Mouse (Mus musculus) forebrain, embryonic 11.5 days (tissue): ENCODE measurements around the gene Cd96. TPM values are rescaled to one million over a fixed set of nuclear protein-coding genes. Genes with fewer than 3 reads are reported as not detected.

Experiments used
- ATAC-seq: fragments of 200-750 bp; cut with Nextera tagmentation; replicated peaks from 2 replicates; pipeline ENCODE4 v1.8.0; 2017; ENCODE audit warnings: moderate TSS enrichment; ENCODE audit not compliant: low FRiP score
- DNase-seq: peaks from one replicate; pipeline ENCODE4 v3.0.0-alpha.2; 2017; ENCODE audit warnings: low spot score
- H3K27ac ChIP-seq: fragments of 300-500 bp; sonication (generic); 2 replicates; pipeline ENCODE4 v1.5.1; 2014; ENCODE audit warnings: low read depth, low read length
- H3K27me3 ChIP-seq: fragments of 300-500 bp; sonication (generic); 2 replicates; pipeline ENCODE4 v1.6.1; 2014; ENCODE audit warnings: mild to moderate bottlenecking, low read length, mixed read lengths; ENCODE audit not compliant: control insufficient read depth, insufficient read depth
- H3K36me3 ChIP-seq: fragments of 300-500 bp; sonication (generic); 2 replicates; pipeline ENCODE4 v1.6.1; 2014; ENCODE audit warnings: mild to moderate bottlenecking, low read length, moderate library complexity, mixed read lengths; ENCODE audit not compliant: control insufficient read depth, insufficient read depth
- H3K4me1 ChIP-seq: fragments of 300-500 bp; sonication (generic); replicated peaks from 2 replicates; pipeline ENCODE4 v1.6.1; 2014; ENCODE audit warnings: low read length, mixed read lengths; ENCODE audit not compliant: control insufficient read depth, insufficient read depth
- H3K4me2 ChIP-seq: fragments of 300-500 bp; sonication (generic); 2 replicates; pipeline ENCODE4 v1.6.1; 2014; ENCODE audit warnings: low read depth, mild to moderate bottlenecking, low read length, moderate library complexity, mixed read lengths; ENCODE audit not compliant: severe bottlenecking
- H3K4me3 ChIP-seq: fragments of 300-500 bp; sonication (generic); 2 replicates; pipeline ENCODE4 v1.5.1; 2014; ENCODE audit warnings: low read depth, low read length
- H3K9ac ChIP-seq: fragments of 300-500 bp; sonication (generic); 2 replicates; pipeline ENCODE4 v1.6.1; 2014; ENCODE audit warnings: low read length
- H3K9me3 ChIP-seq: fragments of 300-500 bp; sonication (generic); 2 replicates; pipeline ENCODE4 v1.6.1; 2016; ENCODE audit warnings: low read length, mixed read lengths; ENCODE audit not compliant: control insufficient read depth
- WGBS: fragments of 180-500 bp; shearing (Covaris S2); extraction: QIAGEN DNeasy Blood & Tissue Kit; methylation state at CpG from one replicate; pipeline ENCODE4 v1.1.7; 2014; 5-methylcytosine and 5-hydroxymethylcytosine counted together
- polyA plus RNA-seq: library from polyadenylated mRNA; unstranded; fragments of >200 nt; fragmentation: Nextera tagmentation; extraction: Ambion mirVana; gene quantifications from 2 replicates; pipeline ENCODE4 v1.2.1, GENCODE M21; 2014

The Cd96 gene
- polyA plus RNA-seq, 1 experiment from 2014 or later = not detected

DNA sequence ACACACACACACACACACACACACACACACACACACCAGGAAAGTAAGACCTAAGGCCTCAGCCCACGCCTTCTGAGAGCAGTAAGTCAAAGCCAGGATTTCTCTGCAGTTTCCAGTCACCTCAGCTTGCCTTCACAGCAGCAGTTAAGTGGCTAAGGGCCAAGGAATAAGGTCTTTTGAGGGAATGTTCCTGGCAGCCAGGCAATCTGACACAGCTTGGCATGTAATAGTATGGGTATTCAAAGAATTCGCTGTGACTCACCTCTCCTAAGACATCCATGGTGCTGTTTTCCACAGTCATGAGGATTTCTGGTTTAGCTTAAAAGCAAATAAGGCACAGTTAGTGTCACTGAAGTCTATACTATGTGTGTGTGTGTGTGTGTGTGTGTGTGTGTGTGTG, 25.6 kb downstream of the Cd96 start:
- 84% methylated on average over 2 of the region's 2 CpGs for WGBS

DNA sequence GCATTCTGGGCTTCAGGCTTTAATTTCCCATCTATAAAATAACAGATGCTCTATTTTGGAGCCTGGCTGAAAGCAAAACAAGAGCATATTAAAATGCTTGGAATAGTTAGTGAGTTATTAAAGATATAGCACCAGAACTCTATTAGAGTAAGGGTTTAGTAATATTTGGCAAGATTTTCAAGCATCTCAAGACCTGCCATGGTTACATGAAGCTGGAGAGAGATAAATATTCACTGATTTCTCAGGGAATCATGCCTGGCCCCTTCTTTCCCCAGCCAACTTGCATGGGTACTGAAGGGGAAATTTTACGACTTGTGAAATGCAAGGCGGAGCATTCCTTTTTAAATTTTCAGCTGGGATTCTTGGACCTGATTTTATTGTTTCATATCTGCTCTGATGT, 27.1 kb downstream of the Cd96 start:
- no peak overlapping the region for H3K27ac ChIP-seq
- no peaks in the 10 kb centered on the region for H3K27me3 ChIP-seq
- ATAC-seq = no peak
- WGBS = 95% methylated on average over 2 of the region's 2 CpGs
- no peak for DNase-seq
- H3K4me1 ChIP-seq = no peaks in the 10 kb centered on the region
- no peaks in the 10 kb centered on the region for H3K36me3 ChIP-seq
- H3K4me2 ChIP-seq = no peak overlapping the region
- no peak overlapping the region for H3K9ac ChIP-seq
- H3K9me3 ChIP-seq = no peaks in the 10 kb centered on the region
- H3K4me3 ChIP-seq = no peak overlapping the region

More for the DNA sequence above, 25.6 kb downstream of the Cd96 start:
- Histone ChIP-seq H3K4me1 (no peaks in the 10 kb centered on the region), H3K27ac (no peak overlapping the region), H3K4me3 (no peak overlapping the region), H3K9me3 (no peaks in the 10 kb centered on the region), H3K4me2 (no peak overlapping the region), H3K9ac (no peak overlapping the region), H3K36me3 (no peaks in the 10 kb centered on the region), H3K27me3 (no peaks in the 10 kb centered on the region)
- ATAC-seq (no peak), DNase-seq (no peak)

GRCm38 (mm10) chr16:46086874-46087473, 33.1 kb downstream of the Cd96 start:
- Histone ChIP-seq H3K9ac (no peak overlapping the region), H3K9me3 (no peaks in the 10 kb centered on the region), H3K4me2 (no peak overlapping the region), H3K4me3 (no peak overlapping the region), H3K36me3 (no peaks in the 10 kb centered on the region), H3K27ac (no peak overlapping the region), H3K4me1 (no peaks in the 10 kb centered on the region), H3K27me3 (no peaks in the 10 kb centered on the region)
- WGBS = 75% methylated on average over 5 of the region's 5 CpGs
- DNase-seq = no peak
- ATAC-seq = no peak

- Histone ChIP-seq H3K27ac (no peak overlapping the region), H3K9me3 (no peaks in the 10 kb centered on the region), H3K9ac (no peak overlapping the region), H3K4me2 (no peak overlapping the region), H3K36me3 (no peaks in the 10 kb centered on the region), H3K27me3 (no peaks in the 10 kb centered on the region), H3K4me1 (no peaks in the 10 kb centered on the region), H3K4me3 (no peak overlapping the region)
- ATAC-seq (no peak), DNase-seq (no peak)
- 92% methylated on average over 3 of the region's 3 CpGs for WGBS
Measured at GRCm38 (mm10) chr16:46068000-46068399, 52.1 kb downstream of the Cd96 start.

DNA sequence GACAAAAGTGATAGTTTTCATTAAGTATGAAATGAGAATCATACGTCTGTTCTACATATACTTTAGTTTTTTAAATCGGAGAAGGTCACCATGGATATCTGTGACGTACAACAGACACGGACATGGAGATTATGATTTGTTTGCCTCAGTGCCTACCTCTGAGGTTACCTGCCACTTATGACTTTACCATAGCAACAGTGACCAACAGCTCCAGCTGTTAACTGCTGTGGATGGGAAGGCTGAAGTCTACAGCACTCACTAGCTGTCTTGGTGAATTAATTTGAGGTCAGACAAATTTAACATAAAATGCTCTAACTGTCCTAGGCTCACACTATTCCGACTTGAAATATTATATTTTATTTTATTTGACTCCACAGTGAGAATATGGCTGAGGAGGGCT, 56.8 kb downstream of the Cd96 start:
- Histone ChIP-seq H3K4me2 (no peak overlapping the region), H3K9ac (no peak overlapping the region), H3K4me1 (no peaks in the 10 kb centered on the region), H3K36me3 (no peaks in the 10 kb centered on the region), H3K9me3 (no peaks in the 10 kb centered on the region), H3K27ac (no peak overlapping the region), H3K4me3 (no peak overlapping the region), H3K27me3 (no peaks in the 10 kb centered on the region)
- no peak for ATAC-seq
- no peak for DNase-seq
- 87% methylated on average over 5 of the region's 5 CpGs for WGBS

DNA sequence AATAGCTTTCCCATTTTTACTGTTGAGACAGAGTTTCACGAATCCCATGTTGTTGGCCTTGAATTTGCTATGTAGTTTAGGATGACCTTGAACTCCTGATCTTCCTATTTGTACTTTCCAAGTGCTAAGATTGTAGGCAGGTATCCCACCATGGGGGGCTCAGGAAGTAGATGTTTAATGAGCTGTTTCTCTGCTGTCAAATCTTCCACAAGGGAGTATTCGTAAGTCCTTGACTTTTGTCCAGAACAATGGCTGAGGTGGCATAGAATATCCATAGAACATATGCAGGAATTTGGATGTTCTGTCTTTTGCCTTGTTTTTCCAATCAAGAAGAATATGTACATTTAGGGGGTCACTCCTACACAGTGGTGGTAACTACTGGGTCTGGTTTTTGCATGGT, 73.1 kb downstream of the Cd96 start:
- Histone ChIP-seq H3K9me3 (no peaks in the 10 kb centered on the region), H3K4me1 (no peaks in the 10 kb centered on the region), H3K27me3 (no peaks in the 10 kb centered on the region), H3K4me3 (no peak overlapping the region), H3K27ac (no peak overlapping the region), H3K4me2 (no peak overlapping the region), H3K9ac (no peak overlapping the region), H3K36me3 (no peaks in the 10 kb centered on the region)
- DNase-seq = no peak
- WGBS = 93% methylated on average over 2 of the region's 2 CpGs
- no peak for ATAC-seq

GRCm38 (mm10) chr16:46036261-46036660, 83.8 kb downstream of the Cd96 start:
- no peaks in the 10 kb centered on the region for H3K9me3 ChIP-seq
- no peak overlapping the region for H3K27ac ChIP-seq
- H3K9ac ChIP-seq = no peak overlapping the region
- H3K4me1 ChIP-seq = no peaks in the 10 kb centered on the region
- H3K4me2 ChIP-seq = no peak overlapping the region
- no peaks in the 10 kb centered on the region for H3K27me3 ChIP-seq
- no peaks in the 10 kb centered on the region for H3K36me3 ChIP-seq
- WGBS = 69% methylated on average over 2 of the region's 2 CpGs
- DNase-seq = no peak
- H3K4me3 ChIP-seq = no peak overlapping the region
- ATAC-seq = no peak

DNA sequence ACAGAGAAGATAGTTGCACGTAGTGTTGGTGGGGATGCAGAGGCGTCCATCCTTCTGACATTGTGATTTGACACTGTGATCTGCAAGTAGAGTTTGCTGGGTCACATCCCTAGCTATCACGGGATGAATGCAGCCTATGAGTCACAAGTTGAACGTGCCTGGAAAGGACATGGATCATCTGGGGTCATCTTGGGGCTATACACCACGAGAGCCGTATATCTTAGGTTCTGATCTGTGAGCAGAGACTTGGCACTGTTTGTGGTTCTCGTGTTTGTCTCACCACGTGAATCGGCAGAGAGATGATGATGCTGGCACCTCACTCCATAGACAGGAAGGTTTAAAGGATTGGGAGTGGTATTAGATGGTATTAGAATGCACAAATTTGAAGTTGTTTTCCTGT, 86.2 kb downstream of the Cd96 start:
- H3K4me1 ChIP-seq = no peaks in the 10 kb centered on the region
- H3K4me2 ChIP-seq = no peak overlapping the region
- H3K9me3 ChIP-seq = no peaks in the 10 kb centered on the region
- H3K27ac ChIP-seq = no peak overlapping the region
- H3K9ac ChIP-seq = no peak overlapping the region
- H3K27me3 ChIP-seq = no peaks in the 10 kb centered on the region
- DNase-seq (no peak), ATAC-seq (no peak)
- no peak overlapping the region for H3K4me3 ChIP-seq
- 83% methylated on average over 9 of the region's 9 CpGs for WGBS
- H3K36me3 ChIP-seq = no peaks in the 10 kb centered on the region

- Histone ChIP-seq H3K9ac (no peak overlapping the region), H3K4me3 (no peak overlapping the region), H3K9me3 (no peaks in the 10 kb centered on the region), H3K4me1 (no peaks in the 10 kb centered on the region), H3K36me3 (no peaks in the 10 kb centered on the region), H3K27me3 (no peaks in the 10 kb centered on the region), H3K4me2 (no peak overlapping the region), H3K27ac (no peak overlapping the region)
- DNase-seq (no peak), ATAC-seq (0 out of 2 replicates have a peak, but pooled peaks have one; percentile 21)
- 84% methylated on average over 5 of the region's 5 CpGs for WGBS
Measured at GRCm38 (mm10) chr16:46022958-46023491, 97.0 kb downstream of the Cd96 start.
